Mouse (Mus musculus) liver, adult 10 weeks (tissue): Measurements from ENCODE around the gene Rln1. TPM values are rescaled to one million over a fixed set of nuclear protein-coding genes. Genes with fewer than 3 reads are reported as not detected.

Experiments used
- polyA plus RNA-seq: library from polyadenylated mRNA; stranded (reverse); fragments of 350-450 nt; fragmentation: Illumina TruSeq; extraction: RNeasy Lipid Tissue Mini Kit (QIAGEN cat#74804); gene quantifications from one replicate; pipeline ENCODE4 v1.2.3, GENCODE M21; 2014; ENCODE audit warnings: low read depth, low replicate concordance

The Rln1 gene
- polyA plus RNA-seq = not detected

DNA sequence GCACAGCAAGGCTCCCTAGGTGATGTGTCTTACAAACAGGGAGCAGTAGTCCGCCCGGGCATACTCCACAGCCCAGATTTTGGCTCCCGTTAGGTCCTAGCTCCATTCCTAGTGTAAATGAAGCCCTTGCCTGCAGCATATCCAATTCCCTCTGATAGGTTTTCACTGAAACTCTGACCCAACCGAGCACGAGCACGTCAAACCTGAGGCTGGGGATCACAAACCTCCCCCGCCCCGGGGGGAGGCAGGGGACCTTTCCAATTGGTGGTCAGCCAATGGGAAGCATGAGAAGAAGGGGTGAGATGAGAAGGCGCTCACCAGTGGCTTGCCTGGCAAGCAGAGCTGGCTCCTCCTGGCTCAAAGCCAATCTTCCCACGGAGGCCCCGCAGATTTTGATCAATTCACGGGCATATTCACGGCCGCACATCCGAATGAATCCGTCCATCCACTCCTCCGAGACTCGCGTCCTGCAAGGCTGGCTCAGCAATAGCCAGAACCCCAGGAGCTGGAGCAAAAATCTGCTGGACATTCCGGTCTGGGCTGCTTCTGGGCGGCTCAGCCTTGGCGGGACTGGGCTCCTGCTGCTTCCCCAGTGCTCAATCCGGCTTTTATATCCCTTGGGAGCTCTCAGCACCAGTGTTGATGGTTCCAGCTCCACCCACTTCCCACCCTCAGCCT is at the start of gene Rln1:
Rln1 (minus strand) TSS at position 603 of the 678 bp plus-strand sequence.

GRCm38 (mm10) chr19:29366969-29367622 is 32.6 kb upstream of the Rln1 start, which contains the start of the genes Plgrkt and Cd274:
TSS of gene Plgrkt (minus strand) at chr19:29367390.
TSS of gene Cd274 (plus strand) at chr19:29367455.

GRCm38 (mm10) chr19:29325053-29325851 is 9.2 kb downstream of the Rln1 start, which contains the start of gene Insl6:
TSS of gene Insl6 (minus strand) at chr19:29325356.

Other genes with a start within 250 kb of the Rln1 start
- 29.2 TPM for gene Rcl1, start 233.3 kb downstream of the Rln1 start, polyA plus RNA-seq
- gene Jak2, start 82.8 kb downstream of the Rln1 start, polyA plus RNA-seq = 17.7 TPM
- gene Insl6, start 9.3 kb downstream of the Rln1 start, polyA plus RNA-seq = 0.87 TPM
- gene Plgrkt, start 32.7 kb upstream of the Rln1 start, polyA plus RNA-seq = 24.5 TPM
- gene Cd274, start 32.8 kb upstream of the Rln1 start, polyA plus RNA-seq = 3.0 TPM
- not detected for gene Pdcd1lg2, start 76.2 kb upstream of the Rln1 start, polyA plus RNA-seq
- gene Ric1, start 187.6 kb upstream of the Rln1 start, polyA plus RNA-seq = 21.8 TPM